Mouse (Mus musculus): ENCODE data around the gene Hnrnpu.

DNA sequence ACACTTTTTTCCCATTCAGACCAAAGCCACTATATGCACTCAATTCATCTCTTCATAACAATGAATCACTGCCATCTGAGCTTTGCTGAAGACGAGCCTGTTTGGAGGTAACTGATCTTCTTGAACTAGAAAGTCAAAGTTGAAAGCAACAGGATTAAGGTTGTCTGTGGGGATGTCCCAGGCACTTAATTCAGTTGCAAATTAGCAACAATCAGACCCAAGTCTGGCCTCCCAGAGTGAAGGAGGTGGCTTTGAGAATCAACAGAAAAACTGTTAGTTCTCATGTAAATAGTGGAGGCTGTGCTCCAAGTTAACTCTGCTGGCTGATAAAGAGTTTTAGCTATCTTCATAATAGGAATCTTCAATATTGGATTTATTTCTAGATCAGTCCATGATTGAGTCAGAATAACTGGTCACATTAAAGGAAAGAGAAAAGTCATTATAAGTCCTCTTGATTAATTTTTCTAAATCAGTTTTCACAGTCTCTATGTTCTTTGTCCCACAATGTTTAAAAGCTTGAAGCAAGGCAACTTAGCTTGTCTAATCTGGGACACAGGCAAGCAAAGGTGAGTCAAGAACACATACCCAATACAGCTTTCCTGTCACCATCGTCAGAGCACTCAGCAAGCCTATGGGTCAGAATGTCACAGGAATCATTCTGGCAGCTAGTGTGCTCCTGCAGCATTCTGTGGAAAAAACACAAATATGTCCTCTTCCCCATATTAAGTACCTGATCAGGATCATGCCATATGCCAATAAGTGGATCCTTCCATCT is 53.5 kb downstream of the Hnrnpu start:
- TF ChIP-seq POLR2A (IDR thresholded peaks at IDR 0.05; ENCODE audit: low read depth, low read length) (no peak), CTCF (IDR thresholded peaks at IDR 0.05; ENCODE audit: extremely low read depth, insufficient read depth, insufficient read length, insufficient replicate concordance) (no peak)
